Mouse (Mus musculus) hindbrain, embryonic 12.5 days (tissue): ENCODE data around the gene AC109138.7. TPM values are rescaled to one million over a fixed set of nuclear protein-coding genes. Genes with fewer than 3 reads are reported as not detected.
A peak's percentile ranks its signal among the peaks of the same experiment; 100 is the strongest.

ENCODE experiments used
- ATAC-seq: fragments of 200-750 bp; cut with Nextera tagmentation; 2 replicates; pipeline ENCODE4 v1.8.0; 2017; ENCODE audit warnings: moderate TSS enrichment; ENCODE audit not compliant: low FRiP score
- H3K27ac ChIP-seq: fragments of 300-500 bp; sonication (generic); 2 replicates; pipeline ENCODE4 v1.5.1; 2016; ENCODE audit warnings: mild to moderate bottlenecking
- H3K27me3 ChIP-seq: fragments of 300-500 bp; sonication (generic); 2 replicates; pipeline ENCODE4 v1.6.1; 2016; ENCODE audit warnings: mild to moderate bottlenecking
- H3K36me3 ChIP-seq: fragments of 300-500 bp; sonication (generic); 2 replicates; pipeline ENCODE4 v1.6.1; 2016; ENCODE audit warnings: mild to moderate bottlenecking
- H3K4me1 ChIP-seq: fragments of 300-500 bp; sonication (generic); 2 replicates; pipeline ENCODE4 v1.6.1; 2016
- H3K4me2 ChIP-seq: fragments of 300-500 bp; sonication (generic); replicated peaks from 2 replicates; pipeline ENCODE4 v1.6.1; 2016; ENCODE audit warnings: mild to moderate bottlenecking
- H3K4me3 ChIP-seq: fragments of 300-500 bp; sonication (generic); 2 replicates; pipeline ENCODE4 v1.5.1; 2016; ENCODE audit warnings: mild to moderate bottlenecking
- H3K9ac ChIP-seq: fragments of 300-500 bp; sonication (generic); 2 replicates; pipeline ENCODE4 v1.6.1; 2016; ENCODE audit warnings: mild to moderate bottlenecking, moderate library complexity
- H3K9me3 ChIP-seq: fragments of 300-500 bp; sonication (generic); replicated peaks from 2 replicates; pipeline ENCODE4 v1.6.1; 2016; ENCODE audit warnings: mild to moderate bottlenecking
- WGBS: fragments of 180-500 bp; shearing (Covaris S2); methylation state at CpG from one replicate; pipeline ENCODE4 v1.1.7; 2016; 5-methylcytosine and 5-hydroxymethylcytosine counted together
- polyA plus RNA-seq: library from polyadenylated mRNA; unstranded; fragments of >200 nt; fragmentation: Nextera tagmentation; extraction: Ambion mirVana; gene quantifications from 2 replicates; pipeline ENCODE4 v1.2.1, GENCODE M21; 2016

Gene AC109138.7
- polyA plus RNA-seq, 1 experiment from 2014 or later = not detected

DNA sequence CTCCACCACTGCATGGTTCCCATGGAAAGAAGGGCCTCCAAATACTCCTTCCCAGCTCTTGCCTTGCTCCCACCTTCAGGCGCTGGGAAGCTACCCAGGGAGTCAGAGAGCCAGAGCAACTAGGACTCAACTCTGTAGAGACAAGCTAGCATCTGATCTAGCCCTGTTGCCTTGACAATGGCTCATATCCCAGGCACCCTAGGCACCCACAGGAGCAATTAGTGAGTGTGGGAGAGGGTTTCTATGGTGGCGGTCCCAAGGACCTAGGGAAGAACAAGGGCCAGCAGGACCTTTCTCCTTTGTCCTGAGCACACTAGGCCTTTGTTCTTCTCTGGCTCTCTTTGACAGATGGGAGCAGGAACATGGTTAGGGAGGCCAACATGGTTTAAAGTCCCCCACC, 30.5 kb upstream of the AC109138.7 start:
- no peak overlapping the region for H3K27ac ChIP-seq
- no peak for ATAC-seq
- no peaks in the 10 kb centered on the region for H3K9me3 ChIP-seq
- H3K4me2 ChIP-seq = no peak overlapping the region
- H3K27me3 ChIP-seq = peaks cover 4% of the 10 kb centered on the region; the same call in 1 of the 2 replicates
- peaks cover 22% of the 10 kb centered on the region for H3K4me1 ChIP-seq
- H3K36me3 ChIP-seq = no peaks in the 10 kb centered on the region
- WGBS = 69% methylated on average over 2 of the region's 2 CpGs
- H3K4me3 ChIP-seq = no peak overlapping the region
- H3K9ac ChIP-seq = no peak overlapping the region

GRCm38 (mm10) chr19:4184976-4185975, 28.9 kb upstream of the AC109138.7 start:
- Histone ChIP-seq H3K9me3 (no peaks in the 10 kb centered on the region), H3K27me3 (peaks cover 4% of the 10 kb centered on the region; the same call in 1 of the 2 replicates), H3K4me2 (no peak overlapping the region), H3K4me1 (peaks cover 22% of the 10 kb centered on the region), H3K9ac (no peak overlapping the region), H3K4me3 (no peak overlapping the region), H3K36me3 (no peaks in the 10 kb centered on the region), H3K27ac (no peak overlapping the region)
- 60% methylated on average over 15 of the region's 15 CpGs for WGBS
- no peak for ATAC-seq

- Histone ChIP-seq H3K9me3 (no peaks in the 10 kb centered on the region), H3K9ac (no peak overlapping the region), H3K4me2 (no peak overlapping the region), H3K4me1 (peaks cover 19% of the 10 kb centered on the region), H3K36me3 (no peaks in the 10 kb centered on the region), H3K27me3 (peaks cover 4% of the 10 kb centered on the region; the same call in 1 of the 2 replicates), H3K27ac (no peak overlapping the region), H3K4me3 (no peak overlapping the region)
- WGBS = 71% methylated on average over 3 of the region's 3 CpGs
- no peak for ATAC-seq
Observed at GRCm38 (mm10) chr19:4187303-4187702, 26.9 kb upstream of the AC109138.7 start.

GRCm38 (mm10) chr19:4189051-4189620, 25.0 kb upstream of the AC109138.7 start:
- ATAC-seq = no peak
- Histone ChIP-seq H3K9ac (no peak overlapping the region), H3K9me3 (no peaks in the 10 kb centered on the region), H3K4me3 (no peak overlapping the region), H3K27me3 (peaks cover 4% of the 10 kb centered on the region; the same call in 1 of the 2 replicates), H3K27ac (no peak overlapping the region), H3K4me2 (no peak overlapping the region), H3K36me3 (peaks cover 8% of the 10 kb centered on the region), H3K4me1 (peaks cover 28% of the 10 kb centered on the region)
- 86% methylated on average over 12 of the region's 12 CpGs for WGBS

DNA sequence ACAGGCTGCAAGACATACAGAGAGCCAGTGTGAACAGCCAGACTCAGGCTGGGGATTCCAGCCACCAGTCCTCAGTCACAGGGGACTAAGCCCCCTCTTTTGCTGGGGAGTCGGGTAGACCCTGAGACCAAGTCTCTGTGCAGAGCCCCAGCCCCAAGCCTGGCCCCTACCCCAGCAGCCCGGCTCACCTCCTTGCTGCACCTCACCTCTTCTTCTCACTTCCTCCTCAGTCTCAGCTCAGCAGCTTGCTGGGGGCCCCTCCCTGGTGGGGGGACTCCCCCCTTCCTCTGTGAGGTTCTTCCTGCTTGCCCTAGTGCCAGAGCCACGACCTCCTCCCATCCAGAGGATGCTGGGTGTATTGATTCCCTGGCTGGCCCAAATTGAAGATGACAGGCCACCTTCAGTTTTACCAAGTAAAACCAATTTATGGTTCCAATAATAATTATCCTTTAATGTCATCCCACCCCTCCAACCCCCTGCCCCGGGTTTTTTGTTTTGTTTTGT, 23.3 kb upstream of the AC109138.7 start, which contains the start of gene Tbc1d10c:
Gene Tbc1d10c, minus strand, starts transcription at position 454 of the 504 bp plus-strand sequence.
- H3K4me3 ChIP-seq = peak within 1 kb of the TSS; percentile 91
- H3K27me3 ChIP-seq = 0 out of 2 replicates have a peak, but pooled peaks cover 4% of the 10 kb centered on the region
- peak within 1 kb of the TSS; percentile 94 for H3K27ac ChIP-seq
- peaks cover 22% of the 10 kb centered on the region for H3K4me1 ChIP-seq
- peak within 1 kb of the TSS; percentile 83 for H3K4me2 ChIP-seq
- WGBS = 69% methylated on average over 4 of the region's 4 CpGs
- H3K9me3 ChIP-seq = no peaks in the 10 kb centered on the region
- H3K9ac ChIP-seq = peak within 1 kb of the TSS; percentile 99
- ATAC-seq = no peak
- peaks cover 25% of the 10 kb centered on the region for H3K36me3 ChIP-seq

DNA sequence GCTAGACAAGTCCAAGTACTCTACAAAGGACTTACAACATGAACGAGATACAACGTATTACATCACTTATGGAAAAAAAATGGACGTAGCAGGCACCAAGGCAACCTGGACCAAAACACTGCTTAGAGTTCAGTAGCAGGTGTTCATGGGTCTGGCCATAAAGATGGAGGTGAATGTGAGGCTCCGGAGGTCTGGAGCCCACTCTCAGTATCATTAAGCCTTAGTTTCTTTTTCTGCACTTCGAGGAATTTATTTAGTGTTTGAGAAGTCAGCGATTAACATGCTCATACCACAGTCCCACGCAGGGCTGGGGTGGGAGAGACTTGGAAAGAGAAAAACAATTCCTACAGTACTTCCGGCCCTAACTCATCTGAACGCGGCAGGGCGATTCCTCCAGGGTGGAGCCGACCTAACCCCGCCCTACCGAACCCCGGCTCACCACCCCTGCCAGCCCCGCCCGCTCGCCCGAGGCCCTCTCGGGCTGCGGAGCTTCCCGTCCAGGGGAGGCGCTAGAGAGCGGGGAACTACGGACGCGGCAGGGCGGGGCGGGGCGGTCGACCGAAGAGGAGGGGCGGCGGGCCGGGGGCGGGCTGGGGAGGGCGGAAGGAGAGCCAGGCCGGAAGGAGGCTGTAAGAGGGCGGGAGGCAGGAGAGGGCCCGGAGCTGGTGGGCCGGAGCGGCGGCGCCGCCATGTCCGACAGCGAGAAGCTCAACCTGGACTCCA, 22.5 kb upstream of the AC109138.7 start, which contains the start of gene Ppp1ca:
Gene Ppp1ca, plus strand, starts transcription at position 538 of the 723 bp plus-strand sequence.
- H3K9ac ChIP-seq = peak within 1 kb of the TSS; percentile 99
- peak; percentile 92 for ATAC-seq
- H3K36me3 ChIP-seq = peaks cover 33% of the 10 kb centered on the region
- peak within 1 kb of the TSS; percentile 94 for H3K27ac ChIP-seq
- no peaks in the 10 kb centered on the region for H3K9me3 ChIP-seq
- peaks cover 24% of the 10 kb centered on the region for H3K4me1 ChIP-seq
- WGBS = 8% methylated on average over 40 of the region's 47 CpGs
- 0 out of 2 replicates have a peak, but pooled peaks cover 4% of the 10 kb centered on the region for H3K27me3 ChIP-seq
- peak within 1 kb of the TSS; percentile 91 for H3K4me3 ChIP-seq
- H3K4me2 ChIP-seq = peak within 1 kb of the TSS; percentile 83

DNA sequence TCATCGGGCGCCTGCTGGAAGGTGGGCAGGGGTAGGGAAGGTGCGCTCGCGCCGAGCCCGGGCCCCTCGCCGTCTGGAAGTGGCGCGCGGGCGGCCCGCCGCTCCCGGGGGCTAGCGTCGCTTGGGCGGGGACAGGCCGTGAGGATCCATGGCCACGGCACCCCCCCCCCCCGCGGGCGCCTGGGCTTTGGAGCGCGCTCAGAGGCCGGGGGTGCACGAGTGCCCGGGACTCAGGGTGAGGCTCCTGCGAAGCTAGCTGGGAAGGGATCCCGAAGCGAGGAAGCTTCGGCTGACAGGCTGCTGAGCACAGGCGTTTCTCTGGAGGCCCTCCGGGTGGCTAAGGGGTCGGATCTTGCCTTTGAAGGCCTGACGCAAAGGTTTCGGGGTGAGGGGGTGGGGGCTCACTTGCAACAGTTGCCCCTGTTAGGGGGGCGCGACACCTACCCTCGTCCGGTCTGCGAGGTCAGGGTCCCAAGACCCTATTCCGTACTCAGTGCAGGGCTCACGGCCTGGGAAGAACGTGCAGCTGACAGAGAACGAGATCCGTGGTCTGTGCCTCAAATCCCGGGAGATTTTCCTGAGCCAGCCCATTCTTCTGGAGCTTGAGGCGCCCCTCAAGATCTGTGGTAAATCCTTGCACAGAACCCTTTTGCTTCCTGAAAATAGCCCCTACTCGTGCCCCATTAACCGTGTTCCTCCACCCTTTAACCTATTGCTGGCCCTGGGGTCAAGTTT, 21.7 kb upstream of the AC109138.7 start:
- Histone ChIP-seq H3K36me3 (peaks cover 41% of the 10 kb centered on the region), H3K9me3 (no peaks in the 10 kb centered on the region), H3K4me1 (peaks cover 29% of the 10 kb centered on the region), H3K27ac (peak overlapping the region; percentile 94), H3K9ac (peak overlapping the region; percentile 99), H3K4me3 (peak overlapping the region; percentile 91), H3K27me3 (0 out of 2 replicates have a peak, but pooled peaks cover 4% of the 10 kb centered on the region), H3K4me2 (peak overlapping the region; percentile 83)
- ATAC-seq = peak; percentile 67
- under 1% methylated on average over 45 of the region's 52 CpGs for WGBS

DNA sequence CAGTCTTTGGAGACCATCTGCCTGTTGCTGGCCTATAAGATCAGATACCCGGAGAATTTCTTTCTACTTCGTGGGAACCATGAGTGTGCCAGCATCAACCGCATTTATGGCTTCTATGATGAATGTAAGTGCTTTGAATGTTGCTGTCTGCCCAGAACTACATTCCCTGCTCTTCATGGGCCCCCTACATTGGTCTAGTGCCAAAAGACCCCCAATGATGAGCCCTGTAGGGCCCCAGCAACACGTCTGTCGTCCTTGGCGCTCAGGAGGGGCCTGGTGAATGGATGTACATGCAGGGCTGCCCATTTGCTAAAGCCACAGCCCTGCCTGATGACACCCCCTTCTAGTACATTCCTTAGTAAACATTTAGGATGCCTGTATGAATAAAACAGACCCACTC, 21.0 kb upstream of the AC109138.7 start:
- no peak for ATAC-seq
- 0 out of 2 replicates have a peak, but pooled peaks cover under 1% of the 10 kb centered on the region for H3K27me3 ChIP-seq
- H3K4me2 ChIP-seq = peak overlapping the region; percentile 83
- H3K9ac ChIP-seq = peak overlapping the region; percentile 99
- H3K36me3 ChIP-seq = peaks cover 48% of the 10 kb centered on the region
- WGBS = 66% methylated on average over 6 of the region's 6 CpGs
- H3K27ac ChIP-seq = no peak overlapping the region
- H3K9me3 ChIP-seq = no peaks in the 10 kb centered on the region
- H3K4me3 ChIP-seq = peak overlapping the region; percentile 91
- H3K4me1 ChIP-seq = peaks cover 29% of the 10 kb centered on the region

- H3K4me1 ChIP-seq = peaks cover 29% of the 10 kb centered on the region
- H3K27me3 ChIP-seq = no peaks in the 10 kb centered on the region
- ATAC-seq = no peak
- H3K4me3 ChIP-seq = no peak overlapping the region
- H3K9ac ChIP-seq = no peak overlapping the region
- H3K9me3 ChIP-seq = no peaks in the 10 kb centered on the region
- 91% methylated on average over 8 of the region's 8 CpGs for WGBS
- no peak overlapping the region for H3K4me2 ChIP-seq
- peaks cover 51% of the 10 kb centered on the region for H3K36me3 ChIP-seq
- no peak overlapping the region for H3K27ac ChIP-seq
Observed at GRCm38 (mm10) chr19:4194021-4194724, 20.0 kb upstream of the AC109138.7 start.

GRCm38 (mm10) chr19:4194776-4195650, 19.1 kb upstream of the AC109138.7 start:
- ATAC-seq = no peak
- Histone ChIP-seq H3K27me3 (no peaks in the 10 kb centered on the region), H3K4me2 (no peak overlapping the region), H3K4me3 (no peak overlapping the region), H3K9ac (peak overlapping the region; percentile 23; the same call in 1 of the 2 replicates), H3K36me3 (peaks cover 55% of the 10 kb centered on the region), H3K27ac (no peak overlapping the region), H3K9me3 (no peaks in the 10 kb centered on the region), H3K4me1 (peaks cover 30% of the 10 kb centered on the region)
- WGBS = 81% methylated on average over 12 of the region's 12 CpGs
